Mouse (Mus musculus) testis, adult 2 months (tissue): ENCODE measurements around the gene Rps28. TPM values are rescaled to one million over a fixed set of nuclear protein-coding genes. Genes with fewer than 3 reads are reported as not detected.

Experiments used
- H3K27ac ChIP-seq: fragments of 200-500 bp; 2 replicates; pipeline ENCODE4 v1.5.1; 2012; ENCODE audit warnings: low read depth, low read length; ENCODE audit not compliant: control insufficient read depth, insufficient read depth
- H3K27me3 ChIP-seq: fragments of 200-500 bp; 2 replicates; pipeline ENCODE4 v1.6.1; 2012; ENCODE audit warnings: mild to moderate bottlenecking, low read length, moderate library complexity; ENCODE audit not compliant: control insufficient read depth, insufficient read depth
- H3K36me3 ChIP-seq: fragments of 200-500 bp; 2 replicates; pipeline ENCODE4 v1.6.1; 2012; ENCODE audit warnings: mild to moderate bottlenecking, low read length; ENCODE audit not compliant: control insufficient read depth, insufficient read depth
- H3K4me1 ChIP-seq: fragments of 200-500 bp; 2 replicates; pipeline ENCODE4 v1.6.1; 2012; ENCODE audit warnings: low read length; ENCODE audit not compliant: control insufficient read depth, insufficient read depth
- H3K4me3 ChIP-seq: fragments of 200-500 bp; 2 replicates; pipeline ENCODE4 v1.5.1; 2012; ENCODE audit warnings: low read depth, mild to moderate bottlenecking, low read length, moderate library complexity, mixed read lengths; ENCODE audit not compliant: control insufficient read depth
- CTCF ChIP-seq: fragments of 200-500 bp; IDR thresholded peaks from 2 replicates; pipeline ENCODE4 v1.5.1; 2012; ENCODE audit warnings: low read depth, mild to moderate bottlenecking, inconsistent platforms, low read length, moderate library complexity; ENCODE audit not compliant: control insufficient read depth, insufficient read depth, insufficient replicate concordance
- POLR2A ChIP-seq: fragments of 200-500 bp; IDR thresholded peaks from 2 replicates; pipeline ENCODE4 v1.6.1; 2012; ENCODE audit warnings: low read depth, mild to moderate bottlenecking, inconsistent platforms, low read length, moderate library complexity; ENCODE audit not compliant: control insufficient read depth
- polyA plus RNA-seq: library from polyadenylated mRNA; depleted of rRNA; stranded (reverse); fragments of >200 nt; gene quantifications from 2 replicates; pipeline ENCODE4 v1.2.3, GENCODE M21; 2012

The Rps28 gene
- polyA plus RNA-seq, 1 experiment = 716 TPM

GRCm38 (mm10) chr17:33788732-33789131 is 35.6 kb downstream of the Rps28 start:
- H3K36me3 ChIP-seq = no peaks in the 10 kb centered on the region
- H3K27me3 ChIP-seq = no peaks in the 10 kb centered on the region
- H3K4me3 ChIP-seq = no peak overlapping the region
- H3K4me1 ChIP-seq = peaks cover 6% of the 10 kb centered on the region
- TF ChIP-seq POLR2A = no peak
- no peak for TF ChIP-seq CTCF
- H3K27ac ChIP-seq = no peak overlapping the region

- Histone ChIP-seq H3K27ac (no peak overlapping the region), H3K36me3 (no peaks in the 10 kb centered on the region), H3K4me1 (peaks cover 11% of the 10 kb centered on the region), H3K27me3 (no peaks in the 10 kb centered on the region), H3K4me3 (peak overlapping the region; percentile 69)
- no peak for TF ChIP-seq CTCF
- no peak for TF ChIP-seq POLR2A
These were observed 38.0 kb downstream of the Rps28 start for GRCm38 (mm10) chr17:33786375-33786774.

- Histone ChIP-seq H3K27me3 (no peaks in the 10 kb centered on the region), H3K27ac (no peak overlapping the region), H3K4me3 (no peak overlapping the region)
These were observed 39.4 kb downstream of the Rps28 start for GRCm38 (mm10) chr17:33784939-33785338.

GRCm38 (mm10) chr17:33783408-33783807 is 41.0 kb downstream of the Rps28 start:
- TF ChIP-seq POLR2A = no peak
- TF ChIP-seq CTCF = no peak
- Histone ChIP-seq H3K36me3 (no peaks in the 10 kb centered on the region), H3K27ac (no peak overlapping the region)

More at GRCm38 (mm10) chr17:33784939-33785338, 39.4 kb downstream of the Rps28 start:
- Histone ChIP-seq H3K4me1 (peaks cover 14% of the 10 kb centered on the region), H3K36me3 (no peaks in the 10 kb centered on the region)
- no peak for TF ChIP-seq CTCF
- TF ChIP-seq POLR2A = no peak

GRCm38 (mm10) chr17:33782067-33782466 is 42.3 kb downstream of the Rps28 start:
- no peaks in the 10 kb centered on the region for H3K36me3 ChIP-seq
- no peak overlapping the region; the same call in 1 of the 2 replicates for H3K4me3 ChIP-seq
- TF ChIP-seq CTCF (no peak), POLR2A (no peak)
- H3K27me3 ChIP-seq = no peaks in the 10 kb centered on the region
- H3K4me1 ChIP-seq = peaks cover 16% of the 10 kb centered on the region
- H3K27ac ChIP-seq = peak overlapping the region; percentile 72

More at GRCm38 (mm10) chr17:33783408-33783807, 41.0 kb downstream of the Rps28 start:
- Histone ChIP-seq H3K4me1 (peaks cover 16% of the 10 kb centered on the region), H3K4me3 (no peak overlapping the region), H3K27me3 (no peaks in the 10 kb centered on the region)

GRCm38 (mm10) chr17:33781124-33781977 is 43.0 kb downstream of the Rps28 start, which contains the start of gene Angptl4:
Gene Angptl4 (minus strand): TSS chr17:33781830.
- TF ChIP-seq CTCF = no peak
- peak; percentile 28 for TF ChIP-seq POLR2A
- no peaks in the 10 kb centered on the region for H3K36me3 ChIP-seq
- H3K27ac ChIP-seq = peak within 1 kb of the TSS; percentile 72
- H3K4me1 ChIP-seq = peaks cover 16% of the 10 kb centered on the region
- no peaks in the 10 kb centered on the region for H3K27me3 ChIP-seq
- peak within 1 kb of the TSS; percentile 74 for H3K4me3 ChIP-seq

GRCm38 (mm10) chr17:33780431-33780830 is 43.9 kb downstream of the Rps28 start:
- Histone ChIP-seq H3K27me3 (no peaks in the 10 kb centered on the region), H3K4me3 (peak overlapping the region; percentile 74; the same call in 1 of the 2 replicates), H3K4me1 (peaks cover 10% of the 10 kb centered on the region), H3K36me3 (no peaks in the 10 kb centered on the region), H3K27ac (peak overlapping the region; percentile 67)
- TF ChIP-seq CTCF (no peak), POLR2A (no peak)
